Mouse (Mus musculus): ENCODE results near the gene Slc6a12.

GRCm38 (mm10) chr6:121299954-121300353 lies 42.9 kb upstream of the Slc6a12 start, which contains the start of gene Slc6a13:
- TF ChIP-seq POLR2A (IDR thresholded peaks at IDR 0.05; ENCODE audit: low read depth, low read length) (no peak), CTCF (IDR thresholded peaks at IDR 0.05; ENCODE audit: borderline replicate concordance, insufficient read depth, low read length) (no peak)

All from embryonic fibroblast, embryonic 13.5 days (primary cell).